Mouse (Mus musculus): ENCODE results near the gene F2r.

DNA sequence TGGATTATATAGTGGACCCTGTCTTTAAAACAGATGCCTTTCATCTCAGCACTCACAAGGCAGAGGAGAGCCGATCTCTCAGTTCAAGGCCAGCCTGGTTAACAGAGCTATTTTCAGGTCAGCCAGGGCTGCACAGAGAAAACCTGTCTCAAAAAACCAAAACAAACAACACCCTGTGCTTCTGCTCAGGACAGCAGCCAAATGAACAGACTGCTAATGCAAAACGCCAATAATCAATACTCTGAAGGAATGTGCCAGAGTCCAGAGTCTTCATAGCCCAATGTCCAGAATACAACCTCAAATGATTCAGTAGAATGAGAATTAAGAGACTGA is 9.2 kb downstream of the F2r start:
- TF ChIP-seq CTCF (IDR thresholded peaks at IDR 0.05; ENCODE audit: low read depth) (no peak), EP300 (optimal IDR thresholded peaks at IDR 0.05) (no peak)
